Comparison of ENCODE assay signal across 8 mouse cellular contexts in genomic region chr6:123930951-123931350, GRCm38 (mm10).
DNase-seq lines count a peak whose midpoint lies in the region; ATAC-seq and TF ChIP-seq lines count a peak whose summit lies in the region.
"Not testable (repeated sequence)": the region's sequence is repeated elsewhere in the genome, so short reads cannot be mapped to it uniquely, and the experiment has no call there.

No protein-coding gene starts in this region.

- not testable (repeated sequence) for H3K27ac ChIP-seq in ES-E14 (ENCODE audit: insufficient read depth, low read depth, low read length, poor library complexity, severe bottlenecking); forebrain, embryonic 14.5 days (ENCODE audit: low read depth, low read length); liver, embryonic 14.5 days; neural tube, embryonic 14.5 days (ENCODE audit: low read depth, low read length)

- H3K4me1 ChIP-seq in ES-E14 (ENCODE audit: control insufficient read depth in 2 of 2, insufficient read depth in 2 of 2, low read length in 2 of 2, poor library complexity in 1 of 2); forebrain, embryonic 14.5 days (ENCODE audit: control insufficient read depth, insufficient read depth, low read length); liver, embryonic 14.5 days (replicated peaks; ENCODE audit: control insufficient read depth in 2 of 2, insufficient read depth in 2 of 2, low read length in 1 of 2); neural tube, embryonic 14.5 days (ENCODE audit: control insufficient read depth, insufficient read depth, low read length): not testable (repeated sequence)

- H3K27me3 ChIP-seq in forebrain, embryonic 14.5 days (replicated peaks; ENCODE audit: control insufficient read depth, insufficient read depth, low read length); liver, embryonic 14.5 days (ENCODE audit: control insufficient read depth, insufficient read depth, low read length); neural tube, embryonic 14.5 days (ENCODE audit: control insufficient read depth, insufficient read depth, low read length): not testable (repeated sequence)

- not testable (repeated sequence) for H3K4me2 ChIP-seq in forebrain, embryonic 14.5 days (ENCODE audit: low read length); liver, embryonic 14.5 days (ENCODE audit: low read depth); neural tube, embryonic 14.5 days (ENCODE audit: low read depth, low read length)

- not testable (repeated sequence) for DNase-seq in ES-E14 (ENCODE audit: low read depth, low spot score); forebrain, embryonic 14.5 days (ENCODE audit: low spot score); liver, embryonic 14.5 days (ENCODE audit: low read depth in 3 of 3, low spot score in 3 of 3)
- DNase-seq in brain, embryonic 14.5 days (ENCODE audit: low read depth): peak; percentile 30
- DNase-seq in heart, postnatal 14 days: peak; percentile 30 to 69
- DNase-seq in kidney, postnatal 36 days: peak; percentile 37 to 76
- peak; percentile 6 for DNase-seq in thymus, postnatal 0 days (ENCODE audit: low spot score)

- in situ Hi-C loops in ES-E14 (cut with MboI; ENCODE audit: low sequenced_read_pairs in 2 of 2, unreplicated experiment in 2 of 2): not testable (repeated sequence)

- not testable (repeated sequence) for H3K36me3 ChIP-seq in ES-E14 (ENCODE audit: control insufficient read depth, insufficient read depth, low read length, poor library complexity, severe bottlenecking); forebrain, embryonic 14.5 days (ENCODE audit: control insufficient read depth, insufficient read depth, low read length); liver, embryonic 14.5 days (replicated peaks; ENCODE audit: control insufficient read depth, insufficient read depth, low read depth); neural tube, embryonic 14.5 days (ENCODE audit: control insufficient read depth, insufficient read depth, low read length)

- TF ChIP-seq POLR2A in brain, embryonic 14.5 days (IDR thresholded peaks at IDR 0.05; ENCODE audit: borderline replicate concordance, extremely low read depth, insufficient read depth, insufficient read length, poor library complexity, severe bottlenecking): not testable (repeated sequence)

- H3K9me3 ChIP-seq in ES-E14 (ENCODE audit: control insufficient read depth, insufficient read depth, low read depth, low read length); forebrain, embryonic 14.5 days (replicated peaks; ENCODE audit: control insufficient read depth, low read length); liver, embryonic 14.5 days (ENCODE audit: control insufficient read depth, low read length); neural tube, embryonic 14.5 days (ENCODE audit: control insufficient read depth, low read length): not testable (repeated sequence)

- TF ChIP-seq EP300 in liver, embryonic 14.5 days (IDR thresholded peaks at IDR 0.05; ENCODE audit: low read depth): not testable (repeated sequence)

- H3K9ac ChIP-seq in ES-E14 (ENCODE audit: insufficient read depth, low read depth, low read length, poor library complexity, severe bottlenecking); forebrain, embryonic 14.5 days (ENCODE audit: low read length); liver, embryonic 14.5 days (replicated peaks); neural tube, embryonic 14.5 days (replicated peaks; ENCODE audit: low read depth, low read length): not testable (repeated sequence)

- WGBS in forebrain, embryonic 14.5 days: 6% methylated on average over 3 of the region's 6 CpGs
- WGBS in liver, embryonic 14.5 days (ENCODE audit: insufficient replicate concordance): 0% methylated on average over 3 of the region's 6 CpGs
- 0% methylated on average over 3 of the region's 6 CpGs for WGBS in neural tube, embryonic 14.5 days

- H3K4me3 ChIP-seq in ES-E14 (ENCODE audit: insufficient read depth in 1 of 2, low read depth in 1 of 2, low read length in 2 of 2, poor library complexity in 1 of 2, severe bottlenecking in 1 of 2); forebrain, embryonic 14.5 days (ENCODE audit: low read depth, low read length); liver, embryonic 14.5 days (ENCODE audit: insufficient read depth in 1 of 2, low read depth in 2 of 2, low read length in 2 of 2); neural tube, embryonic 14.5 days (ENCODE audit: low read depth, low read length): not testable (repeated sequence)

- peak; percentile 78 for ATAC-seq in forebrain, embryonic 14.5 days
- ATAC-seq in liver, embryonic 14.5 days (ENCODE audit: insufficient read depth): not testable (repeated sequence)
- ATAC-seq in neural tube, embryonic 14.5 days (ENCODE audit: low read depth): peak; percentile 63; the same call in 1 of the 2 replicates

- peak; percentile 30; the same call in 1 of the 2 replicates for TF ChIP-seq CTCF in brain, embryonic 14.5 days (IDR thresholded peaks at IDR 0.05; ENCODE audit: borderline replicate concordance, extremely low read depth, insufficient read depth, insufficient read length)
- peak; percentile 56 for TF ChIP-seq CTCF in liver, embryonic 14.5 days (IDR thresholded peaks at IDR 0.05; ENCODE audit: low read depth)

- intact Hi-C loops in heart, postnatal 14 days (cut with DNase I): loop anchor here (2.0 kb wide), 1 partner anchor 330 kb away; no protein-coding TSS in a partner anchor

TF ChIP-seq in ES-E14, 5 proteins besides CTCF, POLR2A, EP300 and RAD21:
- 0 out of 2 replicates have a peak, but pooled peaks have one; percentile 2 for TF ChIP-seq ZC3H11A (IDR thresholded peaks at IDR 0.05; ENCODE audit: borderline replicate concordance, low read depth, low read length)
